Mouse (Mus musculus) cerebellum, adult 11 months (tissue): ENCODE measurements around the gene Fgfr3.

ENCODE experiments used
- DNase-seq: peaks from one replicate; pipeline ENCODE4 v3.0.0; 2022

Gene Fgfr3

GRCm38 (mm10) chr5:33698669-33699068 lies 22.8 kb upstream of the Fgfr3 start:
- no peak for DNase-seq

GRCm38 (mm10) chr5:33700010-33700409 lies 21.5 kb upstream of the Fgfr3 start:
- no peak for DNase-seq

- DNase-seq: no peak
These were observed 19.6 kb upstream of the Fgfr3 start for GRCm38 (mm10) chr5:33701832-33702231.

GRCm38 (mm10) chr5:33703999-33704398 lies 17.5 kb upstream of the Fgfr3 start:
- no peak for DNase-seq

- no peak for DNase-seq
These were observed 16.4 kb upstream of the Fgfr3 start for GRCm38 (mm10) chr5:33704945-33705611.

- no peak for DNase-seq
These were observed 15.7 kb upstream of the Fgfr3 start for GRCm38 (mm10) chr5:33705612-33706349.

GRCm38 (mm10) chr5:33706350-33706629 lies 15.2 kb upstream of the Fgfr3 start:
- no peak for DNase-seq

GRCm38 (mm10) chr5:33707163-33707562 lies 14.3 kb upstream of the Fgfr3 start:
- no peak for DNase-seq

- DNase-seq: no peak
These were observed 12.4 kb upstream of the Fgfr3 start for GRCm38 (mm10) chr5:33709037-33709436.

- no peak for DNase-seq
These were observed 8.9 kb upstream of the Fgfr3 start for GRCm38 (mm10) chr5:33712550-33712949.

GRCm38 (mm10) chr5:33715182-33715581 lies 6.3 kb upstream of the Fgfr3 start:
- no peak for DNase-seq

GRCm38 (mm10) chr5:33716467-33716866 lies 5.0 kb upstream of the Fgfr3 start:
- DNase-seq: no peak

GRCm38 (mm10) chr5:33718460-33718859 lies 3.0 kb upstream of the Fgfr3 start:
- no peak for DNase-seq

GRCm38 (mm10) chr5:33720852-33721490 lies 503 bp upstream of the Fgfr3 start:
- DNase-seq: no peak

- no peak for DNase-seq
These were observed 968 bp downstream of the Fgfr3 start for GRCm38 (mm10) chr5:33722266-33723018.

GRCm38 (mm10) chr5:33723019-33723640 lies 1.7 kb downstream of the Fgfr3 start:
- DNase-seq: no peak

- no peak for DNase-seq
These were observed 2.4 kb downstream of the Fgfr3 start for GRCm38 (mm10) chr5:33723641-33724465.

GRCm38 (mm10) chr5:33726081-33726647 lies 4.7 kb downstream of the Fgfr3 start:
- no peak for DNase-seq

GRCm38 (mm10) chr5:33726891-33727290 lies 5.4 kb downstream of the Fgfr3 start:
- no peak for DNase-seq

GRCm38 (mm10) chr5:33728841-33729240 lies 7.4 kb downstream of the Fgfr3 start:
- DNase-seq: no peak

GRCm38 (mm10) chr5:33730516-33730915 lies 9.0 kb downstream of the Fgfr3 start:
- no peak for DNase-seq

- DNase-seq: no peak
These were observed 9.6 kb downstream of the Fgfr3 start for GRCm38 (mm10) chr5:33731051-33731450.
